Mouse (Mus musculus) sigmoid colon, adult 10 weeks (tissue): ENCODE measurements around the gene AI837181. TPM values are rescaled to one million over a fixed set of nuclear protein-coding genes. Genes with fewer than 3 reads are reported as not detected.

Source experiments
- polyA plus RNA-seq: library from polyadenylated mRNA; stranded (reverse); fragments of 350-450 nt; fragmentation: Illumina TruSeq; extraction: RNeasy Lipid Tissue Mini Kit (QIAGEN cat#74804); gene quantifications from one replicate; pipeline ENCODE4 v1.2.3, GENCODE M21; 2014; ENCODE audit warnings: low read depth, low replicate concordance

The AI837181 gene
- polyA plus RNA-seq: 0.38 TPM

DNA sequence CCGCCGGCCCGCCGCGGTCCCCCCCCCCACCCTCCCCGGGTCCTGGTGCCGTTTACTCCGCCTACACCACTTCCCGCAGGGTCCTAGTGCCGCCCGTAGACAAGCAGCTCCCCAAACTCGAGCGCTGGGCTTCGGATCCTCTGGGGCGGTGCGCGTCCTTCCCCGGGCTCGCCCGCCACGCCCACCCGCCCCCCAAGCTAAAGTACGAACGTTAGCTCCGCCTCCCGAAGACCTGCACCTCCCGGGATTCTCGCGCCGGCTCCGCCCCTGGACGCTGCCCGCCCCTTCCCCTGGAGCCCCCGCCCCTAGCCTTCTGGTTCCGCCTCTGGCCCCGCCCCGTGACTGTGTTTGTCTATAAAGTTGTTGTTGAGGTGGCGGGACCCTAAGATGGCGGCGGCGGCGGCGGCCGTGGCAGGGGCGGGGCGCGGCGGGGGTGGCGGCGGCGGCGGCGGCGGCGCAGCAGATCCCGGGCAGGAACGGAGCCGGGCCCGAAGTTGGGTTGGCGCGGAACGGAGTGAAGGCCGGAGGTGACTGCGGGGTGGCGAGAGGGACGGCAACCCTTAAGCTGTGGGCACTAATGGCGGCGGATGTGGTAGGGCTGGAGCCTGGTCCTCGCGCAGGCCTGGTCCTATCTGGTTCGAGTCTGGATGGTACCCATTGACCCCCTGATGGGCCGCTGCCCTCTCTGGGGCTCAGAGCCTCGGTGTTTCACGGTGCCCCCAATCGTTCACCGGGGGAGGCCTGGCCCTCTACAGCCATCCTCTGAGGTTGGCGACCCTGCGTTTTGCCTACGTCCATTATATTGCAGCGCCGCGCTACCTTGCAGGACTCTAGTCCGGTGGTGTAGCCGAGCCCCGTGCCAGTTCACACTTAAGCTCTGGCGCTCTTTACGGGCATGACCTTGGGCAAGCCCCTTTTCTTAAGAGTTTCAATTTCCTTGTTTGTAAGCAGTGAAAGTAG is at the start of gene AI837181, which contains the start of gene Drap1:
Gene AI837181, plus strand, starts transcription at position 363 of the 960 bp plus-strand sequence.
Gene Drap1, minus strand, starts transcription at position 198 of the 960 bp plus-strand sequence.

DNA sequence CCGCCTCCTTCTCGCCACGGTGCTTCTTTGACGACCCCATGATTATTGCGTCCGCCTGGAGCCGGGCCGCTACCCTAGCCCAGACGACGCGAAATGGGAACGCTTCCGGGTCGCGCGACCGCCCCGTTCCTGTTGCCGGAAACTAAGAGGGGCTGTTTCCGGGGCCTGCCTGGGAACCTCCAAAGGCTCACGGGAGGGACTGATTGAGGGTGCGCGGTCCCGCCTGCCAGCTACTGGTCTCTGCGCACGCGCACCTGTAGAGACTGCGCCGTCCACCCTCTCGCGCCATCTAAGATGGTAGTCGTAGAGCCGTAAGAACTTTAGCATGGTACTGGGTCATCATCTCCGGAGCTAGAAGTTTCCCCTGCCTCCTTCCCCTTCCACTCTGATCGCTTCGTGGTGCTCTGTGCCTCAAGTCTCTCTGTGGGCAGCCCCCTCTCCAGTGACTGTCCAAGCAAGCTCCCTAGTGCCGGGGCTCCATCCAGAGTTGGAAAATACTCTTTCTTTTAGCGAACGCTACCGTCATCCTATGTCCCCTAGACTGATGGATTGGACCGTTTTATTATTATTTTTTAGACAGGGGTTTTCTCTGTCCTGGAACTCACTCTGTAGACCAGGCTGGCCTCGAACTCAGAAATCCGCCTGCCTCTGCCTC is 36.2 kb upstream of the AI837181 start, which contains the start of gene Sart1:
Gene Sart1, minus strand, starts transcription at position 116 of the 655 bp plus-strand sequence.

DNA sequence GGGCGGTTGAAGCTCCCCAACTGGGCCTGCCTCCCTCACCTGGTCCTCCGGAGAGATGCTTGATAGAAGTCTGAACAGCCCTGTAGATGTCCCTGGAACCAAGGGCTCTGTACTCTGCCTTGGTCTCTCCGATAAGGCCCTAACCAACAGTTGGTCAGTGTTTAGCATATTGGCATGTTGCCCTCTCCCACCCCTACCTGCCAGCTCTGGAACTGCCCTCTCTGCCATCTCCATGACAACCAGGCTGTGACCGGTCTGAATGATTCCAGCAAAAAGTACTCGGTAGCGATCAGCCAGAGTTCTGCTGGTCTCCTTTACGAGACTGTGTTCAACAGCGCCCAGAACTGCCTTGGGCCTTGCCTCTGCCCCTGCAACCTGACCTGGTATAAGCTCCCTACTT is 22.7 kb upstream of the AI837181 start, which contains the start of gene Tsga10ip:
Gene Tsga10ip, minus strand, starts transcription at position 234 of the 400 bp plus-strand sequence.

DNA sequence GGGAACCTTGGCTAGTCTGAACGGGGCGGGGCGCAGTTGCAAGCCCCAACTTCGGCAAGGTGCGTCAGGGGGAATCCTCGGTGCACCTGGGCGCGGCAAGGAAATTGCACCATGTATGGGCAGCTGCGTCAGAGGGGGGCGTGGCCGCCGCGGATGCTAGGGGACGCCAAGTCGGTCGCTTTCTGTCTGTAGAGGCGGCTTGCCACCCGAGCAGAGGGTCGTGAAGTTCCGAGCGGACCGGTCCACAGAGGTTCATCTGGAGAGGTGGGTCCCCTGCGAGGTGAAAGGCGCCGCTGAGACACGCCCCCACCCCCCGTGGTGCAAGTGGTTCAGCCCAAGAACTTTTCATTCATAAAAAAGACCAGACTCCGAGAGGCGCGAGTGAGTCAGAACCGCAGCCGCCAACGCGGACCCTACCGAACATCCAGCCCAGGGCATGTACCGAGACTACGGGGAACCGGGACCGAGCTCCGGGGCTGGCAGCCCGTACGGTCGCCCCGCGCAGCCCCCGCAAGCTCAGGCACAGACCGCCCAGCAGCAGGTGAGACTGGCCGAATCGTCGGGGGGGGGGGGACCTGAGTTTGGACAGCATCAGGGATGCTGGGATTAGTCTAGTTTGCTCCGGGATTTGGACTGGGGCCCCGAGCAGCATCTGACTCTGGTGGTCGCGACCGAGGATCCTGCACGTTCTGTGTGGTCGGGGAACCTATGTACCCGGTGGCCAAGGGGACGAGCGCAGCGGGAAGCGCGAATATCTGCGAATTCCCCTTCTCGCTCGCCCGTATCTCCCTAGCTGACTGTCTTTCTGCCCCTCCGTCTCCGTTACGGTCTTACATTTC is 22.8 kb downstream of the AI837181 start, which contains the start of gene Fosl1:
Gene Fosl1, plus strand, starts transcription at position 33 of the 839 bp plus-strand sequence.

DNA sequence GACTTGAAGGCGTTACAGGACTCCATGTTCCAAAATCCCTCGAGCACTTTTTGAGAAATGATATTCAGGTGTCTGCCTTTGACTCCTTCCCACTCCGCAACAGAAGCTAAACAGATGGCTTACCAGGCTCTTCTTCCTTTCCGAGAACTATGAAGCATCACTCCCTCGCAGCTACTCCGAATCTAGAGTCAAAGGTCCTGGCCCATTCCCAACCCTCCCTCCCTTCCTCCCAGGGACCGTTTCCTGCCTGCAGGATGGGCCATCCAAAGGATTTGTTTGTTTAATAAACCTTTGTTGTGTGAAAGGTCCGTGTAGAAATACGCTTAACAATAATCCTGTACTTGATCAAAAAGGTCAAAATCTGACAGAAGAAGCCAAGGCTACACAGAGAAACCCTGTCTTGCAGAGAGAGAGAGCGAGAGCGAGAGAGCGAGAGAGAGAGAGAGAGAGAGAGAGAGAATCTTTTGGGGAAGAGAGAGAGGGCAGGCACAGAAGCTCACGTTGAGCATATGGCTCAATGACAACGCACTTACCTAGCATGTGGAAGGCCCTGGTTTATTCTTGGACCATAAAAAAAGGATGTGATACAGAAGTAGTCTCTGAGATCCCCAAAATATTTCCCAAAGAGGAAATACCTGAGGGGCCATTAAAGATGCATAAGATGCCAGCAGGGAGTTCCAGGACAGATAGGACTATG is 33.0 kb downstream of the AI837181 start, which contains the start of gene Ccdc85b:
Gene Ccdc85b, minus strand, starts transcription at position 149 of the 697 bp plus-strand sequence.

DNA sequence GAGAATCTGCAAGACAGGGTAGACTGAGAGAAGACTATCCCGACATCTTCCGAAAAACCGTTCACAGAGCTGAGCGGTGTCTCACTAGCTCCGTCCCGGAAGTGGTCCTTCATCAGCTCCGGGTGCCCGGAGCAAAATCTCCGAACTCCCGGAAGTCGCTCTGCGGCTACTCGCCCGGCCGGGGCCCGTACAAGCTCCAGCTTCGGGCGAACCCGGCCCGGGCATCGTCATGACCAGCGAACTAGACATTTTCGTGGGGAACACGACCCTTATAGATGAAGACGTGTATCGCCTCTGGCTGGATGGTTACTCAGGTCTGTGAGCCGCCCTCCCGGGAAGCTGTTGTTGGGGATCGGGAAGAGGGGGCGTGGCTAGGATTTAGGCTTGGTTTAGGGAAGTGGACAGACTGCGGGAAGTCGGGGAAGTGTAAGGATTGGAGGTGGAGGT is 35.5 kb downstream of the AI837181 start, which contains the start of gene Fibp:
Gene Fibp, plus strand, starts transcription at position 151 of the 447 bp plus-strand sequence.

DNA sequence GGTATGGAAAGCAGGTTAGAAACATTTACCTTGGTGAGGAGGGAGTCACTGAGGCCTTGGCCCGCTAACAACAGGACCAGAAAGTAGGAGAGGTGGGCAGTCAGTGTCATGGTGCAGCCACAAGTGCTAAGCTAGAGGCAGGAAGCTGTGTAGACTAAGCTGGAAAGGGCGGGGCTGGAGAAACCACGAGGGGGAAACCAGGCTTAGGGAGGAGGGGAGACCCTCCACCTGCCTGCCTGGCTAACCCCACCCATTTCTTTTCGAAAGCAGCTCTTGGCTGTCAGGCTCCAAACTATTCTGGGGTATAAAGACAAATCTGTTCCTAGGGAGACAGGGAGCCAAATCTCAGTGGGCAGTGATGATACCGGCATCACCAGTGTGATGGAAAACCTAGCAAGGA is 43.4 kb downstream of the AI837181 start, which contains the start of gene Ctsw:
Gene Ctsw, minus strand, starts transcription at position 134 of the 400 bp plus-strand sequence.

DNA sequence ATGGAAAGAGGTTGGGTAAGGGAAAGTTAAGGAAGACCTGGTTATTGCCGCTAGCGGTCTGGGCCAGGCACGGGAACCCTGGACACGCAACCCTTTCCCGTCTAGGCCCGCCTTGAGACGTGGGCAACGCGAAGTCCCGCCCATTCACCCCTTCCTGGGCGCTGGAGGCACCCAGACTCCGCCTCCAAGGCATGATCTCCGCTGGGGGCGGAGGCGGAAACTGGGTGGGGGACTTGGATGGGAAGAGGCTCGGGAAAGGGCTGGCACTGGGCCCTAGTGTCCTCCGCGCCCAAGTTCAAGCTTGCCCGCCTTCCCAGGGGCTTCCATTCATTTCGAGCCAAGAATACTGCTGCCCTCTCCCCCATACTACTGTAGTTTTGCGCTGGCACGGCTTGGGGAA is 48.8 kb downstream of the AI837181 start, which contains the start of gene Efemp2:
Gene Efemp2, plus strand, starts transcription at position 235 of the 400 bp plus-strand sequence.

Other genes with a start within 250 kb of the AI837181 start
- 3.0 TPM for gene Pacs1, start 152.0 kb upstream of the AI837181 start, polyA plus RNA-seq
- gene Sf3b2, start 129.7 kb upstream of the AI837181 start, polyA plus RNA-seq: 39.8 TPM
- gene Gal3st3, start 126.8 kb upstream of the AI837181 start, polyA plus RNA-seq: not detected
- not detected for gene Catsper1, start 89.4 kb upstream of the AI837181 start, polyA plus RNA-seq
- not detected for gene Cst6, start 75.6 kb upstream of the AI837181 start, polyA plus RNA-seq
- 12.6 TPM for gene Eif1ad, start 58.4 kb upstream of the AI837181 start, polyA plus RNA-seq
- gene Banf1, start 58.0 kb upstream of the AI837181 start, polyA plus RNA-seq: 4.6 TPM
- gene Sart1, start 36.4 kb upstream of the AI837181 start, polyA plus RNA-seq: 2.6 TPM
- not detected for gene Tsga10ip, start 22.6 kb upstream of the AI837181 start, polyA plus RNA-seq
- gene Drap1, start 165 bp upstream of the AI837181 start, polyA plus RNA-seq: 3.4 TPM
- not detected for gene Fosl1, start 22.4 kb downstream of the AI837181 start, polyA plus RNA-seq
- gene Ccdc85b, start 32.8 kb downstream of the AI837181 start, polyA plus RNA-seq: 1.2 TPM
- gene Fibp, start 35.5 kb downstream of the AI837181 start, polyA plus RNA-seq: 5.7 TPM
- not detected for gene Ctsw, start 43.4 kb downstream of the AI837181 start, polyA plus RNA-seq
- 0.60 TPM for gene Efemp2, start 48.8 kb downstream of the AI837181 start, polyA plus RNA-seq
- 0.69 TPM for gene Mus81, start 63.3 kb downstream of the AI837181 start, polyA plus RNA-seq
- gene Cfl1, start 65.3 kb downstream of the AI837181 start, polyA plus RNA-seq: 183 TPM
- gene 1700020D05Rik, start 78.6 kb downstream of the AI837181 start, polyA plus RNA-seq: not detected
- gene Snx32, start 85.4 kb downstream of the AI837181 start, polyA plus RNA-seq: 0.25 TPM
- gene Ovol1, start 135.5 kb downstream of the AI837181 start, polyA plus RNA-seq: 5.6 TPM
- not detected for gene Ap5b1, start 142.9 kb downstream of the AI837181 start, polyA plus RNA-seq
- 1.0 TPM for gene Rnaseh2c, start 176.7 kb downstream of the AI837181 start, polyA plus RNA-seq
- gene Kat5, start 185.1 kb downstream of the AI837181 start, polyA plus RNA-seq: 19.7 TPM
- 0.66 TPM for gene Rela, start 212.3 kb downstream of the AI837181 start, polyA plus RNA-seq
- 1.5 TPM for gene Sipa1, start 238.6 kb downstream of the AI837181 start, polyA plus RNA-seq